Mouse (Mus musculus): ENCODE results near the gene Ube2d3. TPM values are rescaled to one million over a fixed set of nuclear protein-coding genes. Genes with fewer than 3 reads are reported as not detected.
A peak's percentile ranks its signal among the peaks of the same experiment; 100 is the strongest.

The Ube2d3 gene
- polyA plus RNA-seq, 1 experiment from 2014 or later: 462 TPM

DNA sequence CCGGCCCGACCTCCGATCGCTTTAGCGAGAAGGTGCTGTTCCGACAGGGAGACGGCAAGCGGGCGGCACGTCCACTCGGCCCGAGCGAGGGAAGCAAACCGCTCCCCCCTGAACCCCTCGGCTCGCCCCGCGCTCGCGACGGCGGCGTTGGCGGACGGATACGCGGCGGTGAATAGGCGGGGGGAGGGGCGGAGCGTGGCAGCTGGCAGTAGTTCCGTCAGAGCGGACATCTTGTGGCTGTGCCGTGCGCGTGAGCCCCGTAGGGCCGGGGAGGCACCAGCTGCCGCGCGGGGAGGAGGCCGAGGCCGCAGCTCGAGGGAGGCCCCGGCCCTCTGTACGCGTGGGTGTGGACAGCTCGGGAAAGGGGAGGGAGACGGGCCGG, 573 bp downstream of the Ube2d3 start:
- ATAC-seq (ENCODE audit: insufficient number of reproducible peaks, low FRiP score, low TSS enrichment, low read depth): peak; percentile 84
- Histone ChIP-seq H3K9me3 (replicated peaks) (no peaks in the 10 kb centered on the region), H3K27ac (replicated peaks) (peak overlapping the region; percentile 100), H3K4me3 (replicated peaks) (peak overlapping the region; percentile 85), H3K4me2 (replicated peaks) (peak overlapping the region; percentile 72; the same call in 1 of the 2 replicates), H3K27me3 (no peaks in the 10 kb centered on the region), H3K36me3 (no peaks in the 10 kb centered on the region), H3K4me1 (peaks cover 3% of the 10 kb centered on the region), H3K9ac (peak overlapping the region; percentile 92)
- under 1% methylated on average over 47 of the region's 50 CpGs for WGBS

DNA sequence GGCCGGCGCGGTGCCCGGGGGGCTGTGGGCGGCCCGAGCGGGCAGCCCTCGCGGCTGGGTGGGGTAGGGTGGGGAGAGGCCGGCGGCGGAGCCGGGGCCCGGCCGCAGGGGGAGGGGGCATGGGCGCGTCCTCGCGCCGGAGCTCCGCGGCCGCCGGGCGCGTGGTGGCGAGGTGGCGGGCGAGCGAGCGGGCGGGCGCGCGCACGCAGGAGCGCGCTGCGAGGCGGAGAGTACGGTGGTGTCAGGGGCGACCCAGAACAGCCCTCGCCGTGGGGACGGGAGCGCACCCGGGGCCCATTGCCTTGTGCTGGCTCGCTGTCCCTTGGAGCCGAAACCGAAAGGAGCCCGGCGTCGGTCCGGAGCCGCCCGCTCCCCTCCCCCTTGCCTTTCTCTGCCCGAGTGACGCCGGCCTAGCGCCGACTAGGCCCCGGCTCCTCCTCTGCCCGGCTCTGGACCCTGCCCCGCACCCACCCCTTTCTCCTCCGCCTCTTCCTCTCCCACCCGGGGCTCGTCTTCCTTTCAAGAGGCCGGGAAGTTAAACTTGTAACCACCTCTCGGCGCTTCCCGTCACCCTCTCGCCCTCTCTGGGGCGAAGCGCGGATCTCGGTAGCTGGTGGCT, 1.1 kb downstream of the Ube2d3 start:
- WGBS: under 1% methylated on average over 67 of the region's 76 CpGs
- H3K4me1 ChIP-seq: peaks cover 3% of the 10 kb centered on the region
- peak; percentile 81 for ATAC-seq (ENCODE audit: insufficient number of reproducible peaks, low FRiP score, low TSS enrichment, low read depth)
- peak overlapping the region; percentile 100 for H3K27ac ChIP-seq (replicated peaks)
- H3K27me3 ChIP-seq: no peaks in the 10 kb centered on the region
- H3K9me3 ChIP-seq (replicated peaks): no peaks in the 10 kb centered on the region
- H3K36me3 ChIP-seq: no peaks in the 10 kb centered on the region
- H3K9ac ChIP-seq: peak overlapping the region; percentile 92
- H3K4me3 ChIP-seq (replicated peaks): peak overlapping the region; percentile 85
- H3K4me2 ChIP-seq (replicated peaks): peak overlapping the region; percentile 72

DNA sequence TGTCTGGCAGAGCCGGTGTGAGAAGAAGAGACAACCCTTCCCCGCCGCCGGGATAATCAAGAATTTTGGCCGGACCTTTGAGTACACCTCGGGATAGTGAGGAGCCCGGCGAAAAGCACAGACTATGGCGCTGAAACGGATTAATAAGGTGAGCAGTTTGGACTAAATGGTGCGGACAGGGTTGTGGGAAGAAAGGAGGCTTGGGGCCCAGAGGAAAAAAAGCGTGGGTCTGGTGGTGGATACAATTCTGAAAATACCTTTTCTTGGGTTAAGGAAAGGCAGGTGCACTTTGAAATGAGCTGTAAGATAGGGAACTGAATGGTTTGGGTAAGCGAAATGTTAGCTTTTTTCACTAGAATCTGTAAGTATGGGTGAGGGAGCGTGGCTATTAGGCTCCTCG, 1.7 kb downstream of the Ube2d3 start:
- Histone ChIP-seq H3K4me1 (peaks cover 3% of the 10 kb centered on the region), H3K36me3 (no peaks in the 10 kb centered on the region), H3K27me3 (no peaks in the 10 kb centered on the region), H3K4me3 (replicated peaks) (peak overlapping the region; percentile 85), H3K9ac (peak overlapping the region; percentile 92), H3K4me2 (replicated peaks) (peak overlapping the region; percentile 72), H3K27ac (replicated peaks) (peak overlapping the region; percentile 100), H3K9me3 (replicated peaks) (no peaks in the 10 kb centered on the region)
- 1% methylated on average over 15 of the region's 15 CpGs for WGBS
- no peak for ATAC-seq (ENCODE audit: insufficient number of reproducible peaks, low FRiP score, low TSS enrichment, low read depth)

DNA sequence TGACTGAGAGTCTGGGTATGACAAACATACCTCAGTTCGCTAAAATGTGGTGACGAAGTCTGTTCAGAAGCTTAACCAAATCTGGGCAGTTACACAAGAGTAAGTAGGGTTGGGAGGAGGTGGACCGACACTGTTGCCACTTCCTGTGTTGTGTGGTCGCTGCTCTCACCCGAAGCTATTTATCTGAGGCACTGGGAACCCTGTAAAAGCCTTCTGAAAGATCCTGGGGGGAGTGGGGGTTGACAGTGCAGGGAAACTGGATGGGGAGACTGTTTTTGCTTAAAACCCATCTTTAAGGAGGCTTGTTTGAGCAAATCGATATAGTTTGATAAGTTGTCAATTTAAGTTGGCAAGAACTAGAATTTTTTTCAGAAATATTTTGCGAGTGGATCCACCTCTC, 2.3 kb downstream of the Ube2d3 start:
- WGBS: 6% methylated on average over 7 of the region's 7 CpGs
- Histone ChIP-seq H3K27ac (replicated peaks) (peak overlapping the region; percentile 100; the same call in 1 of the 2 replicates), H3K9me3 (replicated peaks) (no peaks in the 10 kb centered on the region), H3K4me1 (peaks cover 3% of the 10 kb centered on the region), H3K4me3 (replicated peaks) (peak overlapping the region; percentile 85), H3K9ac (peak overlapping the region; percentile 92; the same call in 1 of the 2 replicates), H3K36me3 (no peaks in the 10 kb centered on the region), H3K27me3 (no peaks in the 10 kb centered on the region), H3K4me2 (replicated peaks) (peak overlapping the region; percentile 72)
- no peak for ATAC-seq (ENCODE audit: insufficient number of reproducible peaks, low FRiP score, low TSS enrichment, low read depth)

DNA sequence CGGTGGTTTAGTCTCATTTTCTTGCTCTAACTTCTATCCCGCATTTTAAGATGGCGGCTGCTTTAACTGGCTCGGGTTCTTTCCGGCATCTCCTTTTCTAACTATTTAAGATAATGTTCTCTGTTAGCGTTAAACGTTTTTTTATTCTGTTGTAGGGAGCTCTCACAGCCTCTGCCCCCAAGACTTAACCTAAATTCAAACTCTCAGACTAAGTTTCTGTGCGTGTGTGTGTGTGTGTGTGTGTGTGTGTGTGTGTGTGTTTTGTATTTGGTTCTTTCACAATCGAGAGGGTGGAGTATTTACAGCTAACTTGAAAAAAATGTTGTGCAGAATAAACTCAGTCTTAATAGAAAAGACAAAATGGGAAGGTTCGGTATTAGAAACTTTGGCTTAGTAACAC, 2.7 kb downstream of the Ube2d3 start:
- Histone ChIP-seq H3K27me3 (no peaks in the 10 kb centered on the region), H3K9ac (peak overlapping the region; percentile 18; the same call in 1 of the 2 replicates), H3K36me3 (no peaks in the 10 kb centered on the region), H3K27ac (replicated peaks) (no peak overlapping the region), H3K4me3 (replicated peaks) (peak overlapping the region; percentile 85), H3K4me2 (replicated peaks) (peak overlapping the region; percentile 72), H3K9me3 (replicated peaks) (no peaks in the 10 kb centered on the region), H3K4me1 (peaks cover 3% of the 10 kb centered on the region)
- no peak for ATAC-seq (ENCODE audit: insufficient number of reproducible peaks, low FRiP score, low TSS enrichment, low read depth)
- WGBS: 18% methylated on average over 10 of the region's 10 CpGs

DNA sequence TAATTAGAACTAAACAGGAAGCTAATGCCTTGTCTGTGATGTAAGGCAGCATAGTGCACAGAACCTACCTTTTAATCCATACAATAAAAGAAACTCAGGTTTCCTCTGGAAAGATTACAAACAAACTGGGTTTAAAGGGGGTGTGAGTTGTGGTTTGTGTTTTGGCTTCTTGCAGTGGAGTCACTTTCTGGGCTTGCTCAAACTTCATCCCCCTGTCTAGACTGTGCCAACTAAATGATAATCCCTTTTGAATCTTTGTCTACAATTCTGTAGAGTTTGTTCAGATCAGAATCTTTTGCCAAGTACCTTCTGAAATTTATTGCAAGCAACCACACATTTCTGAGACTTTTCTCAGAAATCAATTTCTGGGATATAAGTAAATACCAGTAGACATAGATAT, 7.0 kb downstream of the Ube2d3 start:
- H3K9ac ChIP-seq: no peak overlapping the region
- no peaks in the 10 kb centered on the region for H3K36me3 ChIP-seq
- H3K27ac ChIP-seq (replicated peaks): no peak overlapping the region
- H3K9me3 ChIP-seq (replicated peaks): no peaks in the 10 kb centered on the region
- no peaks in the 10 kb centered on the region for H3K27me3 ChIP-seq
- H3K4me1 ChIP-seq: no peaks in the 10 kb centered on the region; the same call in none of the 2 replicates
- H3K4me3 ChIP-seq (replicated peaks): no peak overlapping the region
- H3K4me2 ChIP-seq (replicated peaks): no peak overlapping the region
- ATAC-seq (ENCODE audit: insufficient number of reproducible peaks, low FRiP score, low TSS enrichment, low read depth): no peak

DNA sequence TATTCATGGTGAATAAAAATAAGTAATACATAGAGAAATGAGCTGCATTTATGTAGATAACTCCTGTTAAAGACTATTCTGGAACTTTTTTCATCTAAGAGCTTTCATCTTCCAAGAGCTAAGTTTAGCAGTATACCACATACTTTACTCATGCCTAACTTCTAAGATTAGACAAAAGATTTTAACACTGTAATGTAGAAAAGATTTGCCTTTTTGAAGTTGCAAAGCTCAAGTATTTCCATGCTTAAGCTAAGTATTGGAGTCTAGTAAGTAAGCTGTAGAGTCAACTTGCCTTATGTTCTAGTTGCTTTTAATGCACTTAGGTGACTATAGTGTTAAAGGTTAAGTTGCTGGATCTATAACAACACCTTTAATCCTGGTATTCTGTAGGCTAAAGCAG, 21.0 kb downstream of the Ube2d3 start:
- no peaks in the 10 kb centered on the region for H3K27me3 ChIP-seq
- H3K9ac ChIP-seq: no peak overlapping the region
- H3K4me3 ChIP-seq (replicated peaks): no peak overlapping the region
- ATAC-seq (ENCODE audit: insufficient number of reproducible peaks, low FRiP score, low TSS enrichment, low read depth): no peak
- no peaks in the 10 kb centered on the region for H3K4me1 ChIP-seq
- no peak overlapping the region for H3K27ac ChIP-seq (replicated peaks)
- peaks cover 25% of the 10 kb centered on the region for H3K36me3 ChIP-seq
- no peak overlapping the region for H3K4me2 ChIP-seq (replicated peaks)
- H3K9me3 ChIP-seq (replicated peaks): no peaks in the 10 kb centered on the region

DNA sequence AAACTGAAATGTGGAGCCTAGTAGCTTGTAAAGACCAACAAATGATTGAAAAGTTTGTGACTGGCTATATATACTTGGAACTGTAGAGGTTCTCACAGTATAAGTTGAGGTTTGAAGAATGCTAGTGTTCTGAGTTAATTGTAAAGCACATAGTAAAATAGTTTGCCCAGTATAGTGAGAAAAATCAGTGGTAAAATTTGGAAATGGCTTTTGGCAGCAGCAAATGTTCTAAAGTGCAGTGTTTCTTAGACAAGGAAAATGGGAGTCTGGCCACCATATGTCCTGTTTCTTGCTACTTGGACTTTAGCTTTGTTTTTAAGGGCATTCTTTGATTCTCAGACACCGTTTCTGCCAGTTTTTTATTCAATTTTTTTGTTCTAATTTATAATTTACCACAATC, 30.5 kb downstream of the Ube2d3 start:
- no peak for ATAC-seq (ENCODE audit: insufficient number of reproducible peaks, low FRiP score, low TSS enrichment, low read depth)
- no peak overlapping the region for H3K27ac ChIP-seq (replicated peaks)

DNA sequence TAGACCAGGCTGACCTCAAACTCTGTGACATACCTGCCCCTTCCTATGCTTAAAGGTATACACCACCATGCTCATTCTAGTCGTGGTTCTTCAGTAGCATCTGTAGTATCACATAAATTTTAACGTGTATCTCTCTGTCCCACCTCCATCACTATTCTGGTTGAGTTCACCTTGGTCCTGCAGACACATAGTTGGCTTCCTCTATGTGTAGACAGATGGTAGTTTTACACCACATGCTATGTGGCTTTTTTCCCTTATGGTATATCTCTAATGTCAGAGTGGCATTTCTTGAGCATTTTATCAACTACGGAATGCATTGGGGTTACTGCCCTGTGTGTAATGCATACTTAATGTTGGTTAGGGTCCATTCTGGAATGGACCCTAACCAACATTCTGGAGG, 31.2 kb downstream of the Ube2d3 start:
- Histone ChIP-seq H3K27ac (replicated peaks) (no peak overlapping the region), H3K27me3 (no peaks in the 10 kb centered on the region), H3K9me3 (replicated peaks) (no peaks in the 10 kb centered on the region), H3K4me2 (replicated peaks) (no peak overlapping the region), H3K4me1 (0 out of 2 replicates have a peak, but pooled peaks cover 7% of the 10 kb centered on the region), H3K4me3 (replicated peaks) (no peak overlapping the region), H3K9ac (no peak overlapping the region), H3K36me3 (peaks cover 7% of the 10 kb centered on the region; the same call in 1 of the 2 replicates)
- 61% methylated on average over 3 of the region's 3 CpGs for WGBS
- no peak for ATAC-seq (ENCODE audit: insufficient number of reproducible peaks, low FRiP score, low TSS enrichment, low read depth)

More for the DNA sequence above, 30.5 kb downstream of the Ube2d3 start:
- 71% methylated on average over 1 of the region's 1 CpGs for WGBS
- H3K4me3 ChIP-seq (replicated peaks): no peak overlapping the region
- peaks cover 7% of the 10 kb centered on the region; the same call in 1 of the 2 replicates for H3K36me3 ChIP-seq
- no peak overlapping the region for H3K9ac ChIP-seq
- no peaks in the 10 kb centered on the region for H3K27me3 ChIP-seq
- 0 out of 2 replicates have a peak, but pooled peaks cover 7% of the 10 kb centered on the region for H3K4me1 ChIP-seq
- no peaks in the 10 kb centered on the region for H3K9me3 ChIP-seq (replicated peaks)
- no peak overlapping the region for H3K4me2 ChIP-seq (replicated peaks)

DNA sequence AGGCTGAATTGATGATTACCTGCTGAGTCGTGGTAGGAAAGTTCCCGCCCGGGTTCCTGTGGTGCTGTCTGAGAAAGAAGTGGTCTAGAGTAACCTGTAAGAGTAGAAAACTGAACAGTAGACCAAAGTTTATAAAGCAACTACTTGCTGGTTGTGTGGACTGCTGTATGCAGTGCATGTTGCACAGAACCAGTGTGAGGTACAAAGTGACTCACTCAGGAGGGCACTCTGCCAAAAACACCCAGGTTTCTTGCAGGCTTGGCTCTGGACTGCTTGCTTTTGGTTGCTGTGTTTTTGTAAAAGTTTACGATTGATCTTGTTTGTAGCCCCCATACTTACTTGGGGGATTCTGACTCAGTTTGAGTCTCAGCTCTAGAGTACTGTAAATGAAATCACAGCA, 32.0 kb downstream of the Ube2d3 start:
- ATAC-seq (ENCODE audit: insufficient number of reproducible peaks, low FRiP score, low TSS enrichment, low read depth): no peak
- H3K9ac ChIP-seq: no peak overlapping the region
- 0 out of 2 replicates have a peak, but pooled peaks cover 5% of the 10 kb centered on the region for H3K36me3 ChIP-seq
- no peaks in the 10 kb centered on the region for H3K9me3 ChIP-seq (replicated peaks)
- H3K27me3 ChIP-seq: no peaks in the 10 kb centered on the region
- no peak overlapping the region for H3K4me2 ChIP-seq (replicated peaks)
- H3K27ac ChIP-seq (replicated peaks): peak overlapping the region; percentile 28; the same call in 1 of the 2 replicates
- WGBS: 25% methylated on average over 4 of the region's 4 CpGs
- H3K4me1 ChIP-seq: 0 out of 2 replicates have a peak, but pooled peaks cover 7% of the 10 kb centered on the region
- H3K4me3 ChIP-seq (replicated peaks): no peak overlapping the region

DNA sequence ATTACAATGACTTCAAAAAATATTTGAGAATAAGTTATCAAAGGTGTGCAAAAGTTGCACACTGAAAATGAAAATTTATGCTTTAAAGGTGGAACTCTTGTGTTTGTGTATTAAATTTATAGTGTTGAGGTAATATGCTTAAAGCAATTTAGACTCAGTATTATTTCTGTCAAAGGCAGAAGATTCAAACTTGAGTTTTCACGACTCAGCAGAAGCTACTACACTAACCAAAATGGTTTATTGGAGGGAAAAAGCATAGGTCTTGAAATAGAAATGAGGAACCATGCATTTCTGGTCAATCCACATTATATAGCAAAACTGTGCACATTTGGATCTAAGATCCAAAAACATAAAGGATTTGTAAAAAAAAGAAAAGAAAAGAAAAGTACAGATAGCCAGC, 32.9 kb downstream of the Ube2d3 start:
- Histone ChIP-seq H3K9me3 (replicated peaks) (no peaks in the 10 kb centered on the region), H3K27me3 (no peaks in the 10 kb centered on the region), H3K4me3 (replicated peaks) (no peak overlapping the region), H3K27ac (replicated peaks) (no peak overlapping the region), H3K36me3 (0 out of 2 replicates have a peak, but pooled peaks cover 5% of the 10 kb centered on the region), H3K4me2 (replicated peaks) (no peak overlapping the region), H3K9ac (no peak overlapping the region), H3K4me1 (0 out of 2 replicates have a peak, but pooled peaks cover 7% of the 10 kb centered on the region)
- no peak for ATAC-seq (ENCODE audit: insufficient number of reproducible peaks, low FRiP score, low TSS enrichment, low read depth)
- WGBS: 73% methylated on average over 1 of the region's 1 CpGs

DNA sequence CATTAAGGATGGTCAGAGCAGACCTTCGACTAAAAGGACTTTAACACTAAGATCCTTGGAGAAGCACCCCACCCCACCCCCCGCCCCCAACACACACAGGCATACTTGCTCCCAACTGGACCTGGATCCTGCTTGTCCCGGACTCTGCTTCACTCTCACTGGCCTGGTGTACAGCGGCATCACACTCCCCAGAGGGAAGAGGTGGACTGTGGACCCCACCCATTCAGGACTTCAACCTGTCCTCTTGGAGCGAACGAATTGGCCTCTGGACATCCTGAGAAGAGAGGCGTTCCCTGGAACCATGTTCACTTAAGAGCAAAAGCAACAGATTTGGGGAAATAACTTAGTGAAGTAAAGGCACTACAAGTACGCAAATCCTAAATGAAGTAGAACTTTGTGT, 37.1 kb downstream of the Ube2d3 start:
- Histone ChIP-seq H3K27me3 (no peaks in the 10 kb centered on the region), H3K9me3 (replicated peaks) (no peaks in the 10 kb centered on the region), H3K9ac (no peak overlapping the region), H3K4me1 (0 out of 2 replicates have a peak, but pooled peaks cover 3% of the 10 kb centered on the region), H3K4me3 (replicated peaks) (no peak overlapping the region), H3K27ac (replicated peaks) (no peak overlapping the region), H3K4me2 (replicated peaks) (no peak overlapping the region), H3K36me3 (no peaks in the 10 kb centered on the region)
- no peak for ATAC-seq (ENCODE audit: insufficient number of reproducible peaks, low FRiP score, low TSS enrichment, low read depth)
- 85% methylated on average over 8 of the region's 8 CpGs for WGBS

Data from embryonic facial prominence, embryonic 15.5 days (tissue).